Mouse (Mus musculus): Measurements from ENCODE around the gene Mrc2.

Gene Mrc2

GRCm38 (mm10) chr11:105390290-105390689 is 97.8 kb downstream of the Mrc2 start:
- DNase-seq (ENCODE audit: low spot score in 2 of 2), result no peak

All from heart, adult 9 months (tissue).